Mouse (Mus musculus): ENCODE results near the gene Aif1l. TPM values are rescaled to one million over a fixed set of nuclear protein-coding genes. Genes with fewer than 3 reads are reported as not detected.
A peak's percentile ranks its signal among the peaks of the same experiment; 100 is the strongest.

Gene Aif1l
- total RNA-seq, 2 experiments from 2014 or later, result 8.0 to 9.2 TPM

DNA sequence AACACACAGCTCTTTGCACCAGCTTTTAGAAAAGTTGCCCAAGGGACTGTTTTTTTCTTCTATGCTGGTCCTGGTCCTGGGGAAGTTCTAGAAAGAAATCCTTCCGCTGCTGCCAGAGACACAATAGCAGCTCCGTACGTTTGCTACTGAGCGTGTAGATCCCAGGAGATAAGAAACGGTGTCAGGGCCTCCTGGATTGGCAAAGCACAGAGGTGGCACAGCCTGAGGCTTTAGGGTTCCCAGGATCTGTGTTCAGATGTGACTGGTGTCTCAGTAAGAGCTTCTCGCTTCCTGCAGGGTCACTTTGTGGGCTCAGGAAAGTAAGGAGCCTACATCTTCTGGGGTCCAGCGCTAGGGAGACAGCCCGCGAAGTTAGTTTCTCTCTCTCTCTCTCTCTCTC, 1.0 kb downstream of the Aif1l start:
- no peak for DNase-seq (ENCODE audit: low spot score in 2 of 2)

- DNase-seq (ENCODE audit: low spot score in 2 of 2), result no peak
These were observed 2.3 kb downstream of the Aif1l start for GRCm38 (mm10) chr2:31952236-31952635.

DNA sequence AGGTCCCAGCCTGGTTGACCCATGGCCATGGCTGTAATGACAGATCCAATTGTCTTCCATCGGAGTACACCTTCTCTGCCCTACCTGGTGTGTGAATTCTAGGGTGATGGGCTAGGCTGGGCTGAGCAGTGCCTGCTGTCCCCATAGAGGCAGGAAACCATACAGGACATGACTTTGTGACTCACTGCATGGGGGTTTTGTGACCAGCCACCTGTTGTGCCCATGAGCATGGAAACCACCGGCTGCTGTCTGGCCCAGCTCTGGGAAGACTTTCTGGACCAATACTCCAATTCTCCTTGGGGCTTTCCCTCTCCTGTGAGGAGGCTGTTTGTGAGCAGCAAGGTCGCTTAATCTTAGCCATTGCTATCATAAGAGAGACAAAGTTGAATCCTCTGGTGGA, 2.8 kb downstream of the Aif1l start:
- DNase-seq (ENCODE audit: low spot score in 2 of 2), result no peak

DNA sequence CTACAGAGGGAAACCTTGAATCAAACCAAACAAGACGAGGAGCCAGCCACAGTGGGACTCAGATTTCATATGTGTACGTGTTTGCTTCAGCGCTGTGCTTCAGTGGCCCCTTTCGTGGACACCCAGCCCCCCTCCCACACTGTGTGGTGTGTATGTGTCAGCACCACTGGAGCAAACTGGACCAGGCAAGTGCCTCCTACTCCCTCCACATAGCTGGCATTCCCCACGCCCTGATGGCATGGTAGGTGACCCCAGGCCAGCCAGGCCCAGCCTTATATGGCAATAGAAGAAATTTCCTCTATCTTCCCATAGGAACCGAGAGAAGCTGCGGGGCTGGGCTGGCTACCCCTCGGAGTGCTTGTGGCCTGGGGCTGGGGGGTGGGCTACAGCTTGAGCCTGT, 3.7 kb downstream of the Aif1l start:
- DNase-seq (ENCODE audit: low spot score in 2 of 2), result no peak

- no peak for DNase-seq (ENCODE audit: low spot score in 2 of 2)
These were observed 4.8 kb downstream of the Aif1l start for GRCm38 (mm10) chr2:31954779-31955181.

- no peak for DNase-seq (ENCODE audit: low spot score in 2 of 2)
These were observed 5.7 kb downstream of the Aif1l start for GRCm38 (mm10) chr2:31955686-31956085.

GRCm38 (mm10) chr2:31957211-31957610, 7.3 kb downstream of the Aif1l start:
- no peak for DNase-seq (ENCODE audit: low spot score in 2 of 2)

GRCm38 (mm10) chr2:31960986-31961385, 11.0 kb downstream of the Aif1l start:
- DNase-seq (ENCODE audit: low spot score in 2 of 2), result no peak

DNA sequence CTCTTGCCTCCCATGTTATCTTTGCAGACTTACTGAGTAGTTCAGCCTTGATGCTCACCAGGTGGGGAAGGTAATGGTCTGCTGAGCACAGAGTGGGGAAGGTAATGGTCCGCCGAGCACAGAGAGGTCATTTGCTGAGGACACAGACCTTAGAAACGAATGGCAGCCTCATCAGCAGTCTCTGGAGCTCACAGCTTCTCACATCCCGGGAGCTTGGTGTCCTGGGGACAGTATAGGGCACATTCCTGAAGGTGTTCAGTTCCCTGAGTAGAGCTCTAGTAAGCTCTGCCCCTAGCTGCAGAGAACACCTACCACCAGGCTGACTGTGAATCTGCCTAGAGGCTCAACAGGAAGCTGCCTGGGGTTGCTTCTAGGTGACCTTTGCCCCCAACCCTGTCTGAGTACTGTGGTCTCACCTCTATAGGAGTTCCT, 11.9 kb downstream of the Aif1l start:
- no peak for DNase-seq (ENCODE audit: low spot score in 2 of 2)

DNA sequence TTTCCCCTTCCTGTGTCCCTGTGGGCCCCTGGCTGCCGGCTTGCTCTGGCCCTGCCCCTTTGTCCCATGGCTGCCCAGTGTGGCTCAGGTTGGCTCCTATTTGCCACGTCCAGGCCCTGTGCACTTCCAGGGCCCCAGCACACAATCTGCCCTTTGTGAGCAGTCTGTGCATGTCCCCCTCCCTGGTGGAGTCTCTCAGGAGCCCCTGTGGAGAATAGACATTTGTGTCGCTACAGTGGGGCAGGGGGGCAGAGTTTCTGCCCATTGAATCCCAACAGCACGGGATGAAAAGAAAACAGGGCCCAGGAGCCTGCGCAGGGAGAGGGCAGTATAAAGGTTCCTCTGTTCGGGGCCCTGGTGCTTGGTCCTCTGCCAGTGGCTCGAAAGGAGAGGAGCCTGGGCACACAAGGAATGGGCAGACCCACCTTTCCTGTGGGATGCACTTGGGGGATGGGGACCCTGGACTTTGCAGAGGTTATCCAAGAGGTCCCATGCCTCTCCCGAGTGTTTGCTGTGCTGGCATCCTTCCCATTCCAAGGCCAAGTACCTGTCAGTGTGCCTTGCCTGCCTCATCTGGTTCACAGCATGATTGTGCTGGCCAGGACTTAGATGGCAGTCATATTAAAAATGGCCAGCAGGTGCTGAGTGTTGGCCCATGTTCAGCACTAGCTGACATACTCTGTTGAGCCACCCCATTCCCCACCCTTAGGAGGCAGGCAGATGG, 12.7 kb downstream of the Aif1l start:
- DNase-seq (ENCODE audit: low spot score in 2 of 2), result peak; percentile 57 to 80

- DNase-seq (ENCODE audit: low spot score in 2 of 2), result no peak
These were observed 13.6 kb downstream of the Aif1l start for GRCm38 (mm10) chr2:31963491-31963890.

GRCm38 (mm10) chr2:31964191-31964590, 14.3 kb downstream of the Aif1l start:
- DNase-seq (ENCODE audit: low spot score in 2 of 2), result no peak

- peak in 1 of 2 experiments; percentile 26 for DNase-seq (ENCODE audit: low spot score in 2 of 2)
These were observed 15.2 kb downstream of the Aif1l start for GRCm38 (mm10) chr2:31965110-31965509.

DNA sequence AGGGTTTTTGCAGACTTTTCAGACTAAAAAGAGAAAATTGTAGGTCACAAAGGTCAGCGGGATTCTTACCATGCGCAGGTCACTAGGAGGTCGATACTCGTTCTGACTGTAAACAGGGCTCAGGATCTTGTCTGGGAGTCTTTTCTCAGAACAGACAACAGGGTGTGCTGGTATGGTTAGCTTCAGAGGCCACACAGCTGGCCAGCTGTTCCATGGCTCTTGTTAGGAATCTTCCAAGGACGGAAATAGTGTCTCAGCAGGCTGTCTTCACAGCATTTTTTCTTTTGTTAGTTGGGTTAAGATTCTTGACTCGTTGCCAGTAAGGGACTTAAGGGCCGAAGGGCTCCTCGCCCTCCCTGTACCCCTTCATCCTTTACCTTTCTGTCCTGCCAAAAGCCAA, 16.9 kb downstream of the Aif1l start:
- DNase-seq (ENCODE audit: low spot score in 2 of 2), result no peak

GRCm38 (mm10) chr2:31972589-31972988, 22.6 kb downstream of the Aif1l start:
- no peak for DNase-seq (ENCODE audit: low spot score in 2 of 2)

GRCm38 (mm10) chr2:31974141-31974808, 24.3 kb downstream of the Aif1l start, which contains the start of gene Nup214:
Nup214 (plus strand) TSS chr2:31974436.
- peak; percentile 99 to 100 for DNase-seq (ENCODE audit: low spot score in 2 of 2)

- no peak for DNase-seq (ENCODE audit: low spot score in 2 of 2)
These were observed 25.0 kb downstream of the Aif1l start for GRCm38 (mm10) chr2:31974809-31975371.

- no peak for DNase-seq (ENCODE audit: low spot score in 2 of 2)
These were observed 37.8 kb downstream of the Aif1l start for GRCm38 (mm10) chr2:31987774-31988173.

- DNase-seq (ENCODE audit: low spot score in 2 of 2), result no peak
These were observed 41.0 kb downstream of the Aif1l start for GRCm38 (mm10) chr2:31990961-31991360.

- no peak for DNase-seq (ENCODE audit: low spot score in 2 of 2)
These were observed 45.0 kb downstream of the Aif1l start for GRCm38 (mm10) chr2:31994896-31995295.

GRCm38 (mm10) chr2:31996060-31996459, 46.1 kb downstream of the Aif1l start:
- DNase-seq (ENCODE audit: low spot score in 2 of 2), result peak; percentile 73 to 84

GRCm38 (mm10) chr2:31997539-31997938, 47.6 kb downstream of the Aif1l start:
- DNase-seq (ENCODE audit: low spot score in 2 of 2), result no peak

Data from layer of hippocampus, adult 18-20 months (tissue).